Comparison of ENCODE assay signal across 16 mouse cellular contexts in the genomic region with DNA sequence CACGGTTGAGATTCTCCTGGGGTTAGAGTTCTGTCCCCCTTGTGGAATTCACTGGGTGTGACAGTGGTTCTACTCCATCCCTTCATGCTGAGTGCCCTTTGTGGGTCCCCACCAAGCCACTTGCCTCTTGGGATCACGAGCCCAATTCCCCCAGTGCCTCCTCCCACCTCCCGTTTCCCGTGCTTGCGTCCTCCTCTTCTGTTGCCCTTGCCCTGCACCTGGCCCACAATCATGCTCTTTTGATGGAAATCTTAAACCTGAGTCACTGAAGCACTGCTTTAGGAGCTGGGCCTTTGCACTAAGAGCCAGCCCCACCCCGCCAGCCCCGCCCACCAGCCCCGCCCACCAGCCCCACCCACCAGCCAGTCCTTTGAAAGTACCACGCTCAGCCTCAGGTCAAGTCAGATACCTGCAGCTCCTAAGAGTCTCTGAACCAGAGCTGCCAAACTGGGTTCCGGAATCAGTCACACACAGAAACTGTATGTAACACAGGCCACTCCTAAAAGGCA.
DNase-seq lines count a peak whose midpoint lies in the region; ATAC-seq and TF ChIP-seq lines count a peak whose summit lies in the region.
"Had no signal": no experiment of that assay in that cellular context is flagged by ENCODE, and none has a peak within 500 bp of the region (broad histone marks: within the 10 kb centered on the region; RNA-seq: fewer than 3 reads in every experiment).

No protein-coding gene starts in this region.

- WGBS in lung, embryonic 15.5 days, result 22% methylated on average over 10 of the region's 10 CpGs
- 30% methylated on average over 10 of the region's 10 CpGs for WGBS in liver, embryonic 11.5 days

- H3K27ac ChIP-seq in lung, embryonic 15.5 days, result no peak overlapping the region
- H3K27ac ChIP-seq in liver, embryonic 11.5 days (ENCODE audit: low read depth, low read length), result no peak overlapping the region
- no peak overlapping the region for H3K27ac ChIP-seq in layer of hippocampus, adult 2 months
- H3K27ac ChIP-seq: limb, embryonic 10.5 days; midbrain, embryonic 10.5 days; neural tube, embryonic 13.5 days had no signal

- peaks cover 13% of the 10 kb centered on the region for H3K4me1 ChIP-seq in lung, embryonic 15.5 days
- no peaks in the 10 kb centered on the region for H3K4me1 ChIP-seq in liver, embryonic 11.5 days (replicated peaks; ENCODE audit: control insufficient read depth, insufficient read depth, low read length)

- TF ChIP-seq CTCF in layer of hippocampus, adult 2 months (conservative IDR thresholded peaks at IDR 0.05), result no peak

- no peaks in the 10 kb centered on the region for H3K36me3 ChIP-seq in lung, embryonic 15.5 days
- no peaks in the 10 kb centered on the region for H3K36me3 ChIP-seq in liver, embryonic 11.5 days (ENCODE audit: control insufficient read depth, insufficient read depth, low read length)
- H3K36me3 ChIP-seq: limb, embryonic 10.5 days; midbrain, embryonic 10.5 days; neural tube, embryonic 13.5 days had no signal

- peak; percentile 28; the same call in 1 of the 2 replicates for ATAC-seq in lung, embryonic 15.5 days (ENCODE audit: borderline replicate concordance, extremely low read depth, low FRiP score, low TSS enrichment)
- peak; percentile 22; the same call in 1 of the 2 replicates for ATAC-seq in liver, embryonic 11.5 days (replicated peaks; ENCODE audit: low FRiP score)

- no peak for DNase-seq in lung, postnatal 36 days
- peak; percentile 75 for DNase-seq in kidney, adult 11 months
- DNase-seq in liver, embryonic 11.5 days (ENCODE audit: low spot score), result no peak
- peak; percentile 67 for DNase-seq in yolk sac, embryonic 10.5 days (ENCODE audit: low spot score)
- DNase-seq in frontal cortex, postnatal 36 days (ENCODE audit: low spot score in 2 of 2), result no peak
- DNase-seq in retina, postnatal 1 day, result no peak
- no peak for DNase-seq in layer of hippocampus, adult 2 months (ENCODE audit: low spot score in 2 of 2)
- DNase-seq: cerebellum, postnatal 10 days; gastrocnemius, postnatal 14 days; heart, postnatal 4 days; right cerebral cortex, postnatal 4 days; thymus, postnatal 36 days had no signal

- H3K4me3 ChIP-seq in lung, embryonic 15.5 days, result no peak overlapping the region
- H3K4me3 ChIP-seq in liver, embryonic 11.5 days (ENCODE audit: low read depth, low read length), result no peak overlapping the region
- H3K4me3 ChIP-seq in layer of hippocampus, adult 2 months, result no peak overlapping the region
- H3K4me3 ChIP-seq: limb, embryonic 10.5 days; midbrain, embryonic 10.5 days; neural tube, embryonic 13.5 days had no signal

- H3K9ac ChIP-seq in lung, embryonic 15.5 days, result no peak overlapping the region
- H3K9ac ChIP-seq in liver, embryonic 11.5 days (ENCODE audit: low read depth, low read length), result no peak overlapping the region
- H3K9ac ChIP-seq: neural tube, embryonic 13.5 days had no signal

- no peaks in the 10 kb centered on the region for H3K9me3 ChIP-seq in lung, embryonic 15.5 days
- no peaks in the 10 kb centered on the region for H3K9me3 ChIP-seq in liver, embryonic 11.5 days (ENCODE audit: control insufficient read depth, low read length)
- H3K9me3 ChIP-seq: limb, embryonic 10.5 days; midbrain, embryonic 10.5 days; neural tube, embryonic 13.5 days had no signal

- H3K4me2 ChIP-seq in lung, embryonic 15.5 days, result no peak overlapping the region
- no peak overlapping the region for H3K4me2 ChIP-seq in liver, embryonic 11.5 days
- H3K4me2 ChIP-seq: neural tube, embryonic 13.5 days had no signal

- H3K27me3 ChIP-seq in lung, embryonic 15.5 days, result no peaks in the 10 kb centered on the region
- no peaks in the 10 kb centered on the region for H3K27me3 ChIP-seq in liver, embryonic 11.5 days (replicated peaks; ENCODE audit: control insufficient read depth, insufficient read depth, low read length)
- H3K27me3 ChIP-seq: neural tube, embryonic 13.5 days had no signal

Comparison
In these comparisons a context has a peak if more than half of its experiments do, and no peak if none do; other contexts are left out.
1. DNase-seq: peak in kidney, adult 11 months (single experiment) and yolk sac, embryonic 10.5 days (single experiment); none in lung, postnatal 36 days (single experiment), liver, embryonic 11.5 days (single experiment), frontal cortex, postnatal 36 days (0 of 2), retina, postnatal 1 day (single experiment) and layer of hippocampus, adult 2 months (0 of 2).